Mouse (Mus musculus): ENCODE results near the gene Slfnl1. TPM values are rescaled to one million over a fixed set of nuclear protein-coding genes. Genes with fewer than 3 reads are reported as not detected.

The Slfnl1 gene
- total and polyA plus RNA-seq, 2 experiments, result 0.11 TPM; not detected in 1

DNA sequence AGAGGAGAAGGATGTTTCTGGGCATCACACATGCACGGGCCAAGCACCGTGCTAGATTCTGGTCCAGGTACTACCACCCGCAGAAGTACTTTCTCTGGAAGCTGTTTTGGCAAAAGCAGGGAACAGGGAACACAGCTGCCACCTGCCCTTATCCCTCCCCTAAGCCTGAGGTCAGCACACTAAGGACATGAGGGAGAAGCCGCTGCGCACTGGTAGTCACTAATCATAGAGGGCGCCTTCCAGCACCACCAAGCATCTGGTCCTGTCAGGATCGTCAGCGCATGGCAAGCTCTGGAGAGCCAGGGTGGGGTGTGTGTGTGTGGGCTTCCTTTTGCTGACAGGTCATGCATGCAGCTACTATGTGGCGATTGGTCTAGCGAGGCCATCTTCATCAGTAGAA, 6.6 kb downstream of the Slfnl1 start:
- H3K36me3 ChIP-seq (ENCODE audit: control insufficient read depth, insufficient read depth, low read length), result peaks cover 15% of the 10 kb centered on the region

GRCm38 (mm10) chr4:120544896-120545295, 12.9 kb downstream of the Slfnl1 start:
- Histone ChIP-seq H3K9ac (ENCODE audit: low read depth, low read length) (no peak overlapping the region), H3K4me3 (ENCODE audit: insufficient read depth, low read depth, low read length) (no peak overlapping the region), H3K79me2 (ENCODE audit: control insufficient read depth, insufficient read depth, low read length) (no peaks in the 10 kb centered on the region), H3K4me1 (ENCODE audit: control insufficient read depth, insufficient read depth, low read length) (no peaks in the 10 kb centered on the region), H3K27me3 (ENCODE audit: control insufficient read depth, insufficient read depth, low read length) (no peaks in the 10 kb centered on the region), H3K27ac (replicated peaks; ENCODE audit: insufficient read depth, low read depth, low read length) (no peak overlapping the region), H3K36me3 (ENCODE audit: control insufficient read depth, insufficient read depth, low read length) (peaks cover 36% of the 10 kb centered on the region)
- TF ChIP-seq CTCF (IDR thresholded peaks at IDR 0.05; ENCODE audit: low read depth, low read length), result no peak
- WGBS, result 81% methylated on average over 1 of the region's 1 CpGs
- no peak for DNase-seq (ENCODE audit: extremely low read depth, low read depth, low spot score)

More for the DNA sequence above, 6.6 kb downstream of the Slfnl1 start:
- no peak for DNase-seq (ENCODE audit: extremely low read depth, low read depth, low spot score)
- H3K4me1 ChIP-seq (ENCODE audit: control insufficient read depth, insufficient read depth, low read length), result no peaks in the 10 kb centered on the region
- H3K4me3 ChIP-seq (ENCODE audit: insufficient read depth, low read depth, low read length), result no peak overlapping the region
- H3K9ac ChIP-seq (ENCODE audit: low read depth, low read length), result no peak overlapping the region
- H3K27ac ChIP-seq (replicated peaks; ENCODE audit: insufficient read depth, low read depth, low read length), result no peak overlapping the region
- no peaks in the 10 kb centered on the region for H3K79me2 ChIP-seq (ENCODE audit: control insufficient read depth, insufficient read depth, low read length)
- 99% methylated on average over 10 of the region's 10 CpGs for WGBS
- no peaks in the 10 kb centered on the region for H3K27me3 ChIP-seq (ENCODE audit: control insufficient read depth, insufficient read depth, low read length)
- TF ChIP-seq CTCF (IDR thresholded peaks at IDR 0.05; ENCODE audit: low read depth, low read length), result no peak

GRCm38 (mm10) chr4:120556592-120556991, 24.6 kb downstream of the Slfnl1 start:
- no peak for TF ChIP-seq POLR2A (IDR thresholded peaks at IDR 0.05; ENCODE audit: extremely low read depth, insufficient read depth, low read length)
- TF ChIP-seq CTCF (IDR thresholded peaks at IDR 0.05; ENCODE audit: low read depth, low read length), result no peak
- 95% methylated on average over 6 of the region's 6 CpGs for WGBS
- H3K27me3 ChIP-seq (ENCODE audit: control insufficient read depth, insufficient read depth, low read length), result no peaks in the 10 kb centered on the region
- no peak overlapping the region for H3K27ac ChIP-seq (replicated peaks; ENCODE audit: insufficient read depth, low read depth, low read length)
- no peak overlapping the region for H3K9ac ChIP-seq (ENCODE audit: low read depth, low read length)
- no peak overlapping the region for H3K4me3 ChIP-seq (ENCODE audit: insufficient read depth, low read depth, low read length)
- DNase-seq (ENCODE audit: extremely low read depth, low read depth, low spot score), result no peak
- H3K79me2 ChIP-seq (ENCODE audit: control insufficient read depth, insufficient read depth, low read length), result no peaks in the 10 kb centered on the region
- H3K36me3 ChIP-seq (ENCODE audit: control insufficient read depth, insufficient read depth, low read length), result peaks cover 40% of the 10 kb centered on the region
- H3K4me1 ChIP-seq (ENCODE audit: control insufficient read depth, insufficient read depth, low read length), result no peaks in the 10 kb centered on the region

GRCm38 (mm10) chr4:120565726-120566125, 33.7 kb downstream of the Slfnl1 start:
- TF ChIP-seq POLR2A (IDR thresholded peaks at IDR 0.05; ENCODE audit: extremely low read depth, insufficient read depth, low read length), result no peak
- TF ChIP-seq CTCF (IDR thresholded peaks at IDR 0.05; ENCODE audit: low read depth, low read length), result no peak
- H3K36me3 ChIP-seq (ENCODE audit: control insufficient read depth, insufficient read depth, low read length), result peaks cover 4% of the 10 kb centered on the region
- no peaks in the 10 kb centered on the region for H3K27me3 ChIP-seq (ENCODE audit: control insufficient read depth, insufficient read depth, low read length)
- H3K4me3 ChIP-seq (ENCODE audit: insufficient read depth, low read depth, low read length), result no peak overlapping the region
- no peak overlapping the region for H3K9ac ChIP-seq (ENCODE audit: low read depth, low read length)
- H3K79me2 ChIP-seq (ENCODE audit: control insufficient read depth, insufficient read depth, low read length), result no peaks in the 10 kb centered on the region
- no peak overlapping the region for H3K27ac ChIP-seq (replicated peaks; ENCODE audit: insufficient read depth, low read depth, low read length)
- DNase-seq (ENCODE audit: extremely low read depth, low read depth, low spot score), result no peak
- peaks cover 7% of the 10 kb centered on the region for H3K4me1 ChIP-seq (ENCODE audit: control insufficient read depth, insufficient read depth, low read length)
- 33% methylated on average over 2 of the region's 2 CpGs for WGBS

GRCm38 (mm10) chr4:120568005-120568404, 36.0 kb downstream of the Slfnl1 start:
- no peak overlapping the region for H3K4me3 ChIP-seq (ENCODE audit: insufficient read depth, low read depth, low read length)
- TF ChIP-seq POLR2A (IDR thresholded peaks at IDR 0.05; ENCODE audit: extremely low read depth, insufficient read depth, low read length) (no peak), CTCF (IDR thresholded peaks at IDR 0.05; ENCODE audit: low read depth, low read length) (no peak)
- H3K27ac ChIP-seq (replicated peaks; ENCODE audit: insufficient read depth, low read depth, low read length), result no peak overlapping the region
- no peaks in the 10 kb centered on the region for H3K79me2 ChIP-seq (ENCODE audit: control insufficient read depth, insufficient read depth, low read length)
- peaks cover 8% of the 10 kb centered on the region for H3K4me1 ChIP-seq (ENCODE audit: control insufficient read depth, insufficient read depth, low read length)
- no peak for DNase-seq (ENCODE audit: extremely low read depth, low read depth, low spot score)
- H3K27me3 ChIP-seq (ENCODE audit: control insufficient read depth, insufficient read depth, low read length), result no peaks in the 10 kb centered on the region
- peaks cover 4% of the 10 kb centered on the region for H3K36me3 ChIP-seq (ENCODE audit: control insufficient read depth, insufficient read depth, low read length)
- no peak overlapping the region for H3K9ac ChIP-seq (ENCODE audit: low read depth, low read length)
- WGBS, result 56% methylated on average over 5 of the region's 5 CpGs

GRCm38 (mm10) chr4:120569025-120569424, 37.0 kb downstream of the Slfnl1 start:
- no peak overlapping the region for H3K27ac ChIP-seq (replicated peaks; ENCODE audit: insufficient read depth, low read depth, low read length)
- TF ChIP-seq CTCF (IDR thresholded peaks at IDR 0.05; ENCODE audit: low read depth, low read length) (no peak), POLR2A (IDR thresholded peaks at IDR 0.05; ENCODE audit: extremely low read depth, insufficient read depth, low read length) (no peak)
- H3K27me3 ChIP-seq (ENCODE audit: control insufficient read depth, insufficient read depth, low read length), result no peaks in the 10 kb centered on the region
- peaks cover 8% of the 10 kb centered on the region for H3K4me1 ChIP-seq (ENCODE audit: control insufficient read depth, insufficient read depth, low read length)
- whole genome bisulfite sequencing, result 11% methylated on average over 4 of the region's 4 CpGs
- peak; percentile 24 for DNase-seq (ENCODE audit: extremely low read depth, low read depth, low spot score)
- H3K9ac ChIP-seq (ENCODE audit: low read depth, low read length), result no peak overlapping the region
- H3K79me2 ChIP-seq (ENCODE audit: control insufficient read depth, insufficient read depth, low read length), result no peaks in the 10 kb centered on the region
- peaks cover 4% of the 10 kb centered on the region for H3K36me3 ChIP-seq (ENCODE audit: control insufficient read depth, insufficient read depth, low read length)
- no peak overlapping the region for H3K4me3 ChIP-seq (ENCODE audit: insufficient read depth, low read depth, low read length)
